Mouse (Mus musculus): ENCODE data around the gene Rilpl1. TPM values are rescaled to one million over a fixed set of nuclear protein-coding genes. Genes with fewer than 3 reads are reported as not detected.

Gene Rilpl1
- total RNA-seq, 1 experiment = 10.1 TPM

GRCm38 (mm10) chr5:124482966-124483654, 48.1 kb downstream of the Rilpl1 start, which contains the start of gene Snrnp35:
Gene Snrnp35, plus strand, starts transcription at chr5:124483134.
- Histone ChIP-seq H3K36me3 (ENCODE audit: control insufficient read depth, insufficient read depth, low read length, poor library complexity, severe bottlenecking) (no peaks in the 10 kb centered on the region), H3K9ac (ENCODE audit: insufficient read depth, low read depth, low read length, poor library complexity, severe bottlenecking) (peak within 1 kb of the TSS; percentile 95), H3K27ac (ENCODE audit: insufficient read depth, low read depth, low read length, poor library complexity, severe bottlenecking) (peak within 1 kb of the TSS; percentile 96), H3K4me1 (ENCODE audit: control insufficient read depth in 2 of 2, insufficient read depth in 2 of 2, low read length in 2 of 2, poor library complexity in 1 of 2) (0 out of 4 replicates have a peak, but pooled peaks cover 0 to 3% of the 10 kb centered on the region in 2 experiments), H3K9me3 (ENCODE audit: control insufficient read depth, insufficient read depth, low read depth, low read length) (no peaks in the 10 kb centered on the region), H3K4me3 (ENCODE audit: insufficient read depth in 1 of 2, low read depth in 1 of 2, low read length in 2 of 2, poor library complexity in 1 of 2, severe bottlenecking in 1 of 2) (peak within 1 kb of the TSS; percentile 83 to 88)
- peak; percentile 65; the same call in 1 of the 2 replicates for TF ChIP-seq CHD2 (IDR thresholded peaks at IDR 0.05; ENCODE audit: low read depth, low read length)
- TF ChIP-seq ZNF384 (IDR thresholded peaks at IDR 0.05; ENCODE audit: low read depth, low read length) = no peak
- peak; percentile 79; the same call in 1 of the 2 replicates for TF ChIP-seq HCFC1 (IDR thresholded peaks at IDR 0.05; ENCODE audit: borderline replicate concordance, insufficient read depth, low read length)
- peak; percentile 100 for TF ChIP-seq ZC3H11A (IDR thresholded peaks at IDR 0.05; ENCODE audit: borderline replicate concordance, low read depth, low read length)
- peak; percentile 28; the same call in 1 of the 2 replicates for TF ChIP-seq MAFK (IDR thresholded peaks at IDR 0.05; ENCODE audit: insufficient read depth, low read depth, low read length)
- DNase-seq (ENCODE audit: low read depth, low spot score) = peak; percentile 72
- in situ Hi-C loops (cut with MboI; ENCODE audit: low sequenced_read_pairs in 2 of 2, unreplicated experiment in 2 of 2) = no loop called here

GRCm38 (mm10) chr5:124482436-124482965, 48.7 kb downstream of the Rilpl1 start:
- H3K36me3 ChIP-seq (ENCODE audit: control insufficient read depth, insufficient read depth, low read length, poor library complexity, severe bottlenecking) = no peaks in the 10 kb centered on the region
- 0 out of 4 replicates have a peak, but pooled peaks cover 0 to 3% of the 10 kb centered on the region in 2 experiments for H3K4me1 ChIP-seq (ENCODE audit: control insufficient read depth in 2 of 2, insufficient read depth in 2 of 2, low read length in 2 of 2, poor library complexity in 1 of 2)
- H3K9ac ChIP-seq (ENCODE audit: insufficient read depth, low read depth, low read length, poor library complexity, severe bottlenecking) = peak overlapping the region; percentile 90
- no peak for TF ChIP-seq ZNF384 (IDR thresholded peaks at IDR 0.05; ENCODE audit: low read depth, low read length)
- TF ChIP-seq HCFC1 (IDR thresholded peaks at IDR 0.05; ENCODE audit: borderline replicate concordance, insufficient read depth, low read length) = no peak
- no peak for TF ChIP-seq ZC3H11A (IDR thresholded peaks at IDR 0.05; ENCODE audit: borderline replicate concordance, low read depth, low read length)
- no peak for TF ChIP-seq CHD2 (IDR thresholded peaks at IDR 0.05; ENCODE audit: low read depth, low read length)
- TF ChIP-seq MAFK (IDR thresholded peaks at IDR 0.05; ENCODE audit: insufficient read depth, low read depth, low read length) = no peak
- H3K9me3 ChIP-seq (ENCODE audit: control insufficient read depth, insufficient read depth, low read depth, low read length) = no peaks in the 10 kb centered on the region
- in situ Hi-C loops (cut with MboI; ENCODE audit: low sequenced_read_pairs in 2 of 2, unreplicated experiment in 2 of 2) = no loop called here
- peak overlapping the region; percentile 96 for H3K27ac ChIP-seq (ENCODE audit: insufficient read depth, low read depth, low read length, poor library complexity, severe bottlenecking)
- no peak for DNase-seq (ENCODE audit: low read depth, low spot score)
- peak overlapping the region; percentile 83 to 88 for H3K4me3 ChIP-seq (ENCODE audit: insufficient read depth in 1 of 2, low read depth in 1 of 2, low read length in 2 of 2, poor library complexity in 1 of 2, severe bottlenecking in 1 of 2)

GRCm38 (mm10) chr5:124481714-124482113, 49.5 kb downstream of the Rilpl1 start:
- in situ Hi-C loops (cut with MboI; ENCODE audit: low sequenced_read_pairs in 2 of 2, unreplicated experiment in 2 of 2) = no loop called here
- Histone ChIP-seq H3K9me3 (ENCODE audit: control insufficient read depth, insufficient read depth, low read depth, low read length) (no peaks in the 10 kb centered on the region), H3K4me3 (ENCODE audit: insufficient read depth in 1 of 2, low read depth in 1 of 2, low read length in 2 of 2, poor library complexity in 1 of 2, severe bottlenecking in 1 of 2) (no peak overlapping the region), H3K4me1 (ENCODE audit: control insufficient read depth in 2 of 2, insufficient read depth in 2 of 2, low read length in 2 of 2, poor library complexity in 1 of 2) (0 out of 4 replicates have a peak, but pooled peaks cover 0 to 3% of the 10 kb centered on the region in 2 experiments), H3K36me3 (ENCODE audit: control insufficient read depth, insufficient read depth, low read length, poor library complexity, severe bottlenecking) (no peaks in the 10 kb centered on the region), H3K9ac (ENCODE audit: insufficient read depth, low read depth, low read length, poor library complexity, severe bottlenecking) (no peak overlapping the region), H3K27ac (ENCODE audit: insufficient read depth, low read depth, low read length, poor library complexity, severe bottlenecking) (no peak overlapping the region)
- no peak for DNase-seq (ENCODE audit: low read depth, low spot score)
- TF ChIP-seq ZC3H11A (IDR thresholded peaks at IDR 0.05; ENCODE audit: borderline replicate concordance, low read depth, low read length) (no peak), ZNF384 (IDR thresholded peaks at IDR 0.05; ENCODE audit: low read depth, low read length) (no peak), MAFK (IDR thresholded peaks at IDR 0.05; ENCODE audit: insufficient read depth, low read depth, low read length) (no peak), HCFC1 (IDR thresholded peaks at IDR 0.05; ENCODE audit: borderline replicate concordance, insufficient read depth, low read length) (no peak), CHD2 (IDR thresholded peaks at IDR 0.05; ENCODE audit: low read depth, low read length) (no peak)

- no peak overlapping the region for H3K9ac ChIP-seq (ENCODE audit: insufficient read depth, low read depth, low read length, poor library complexity, severe bottlenecking)
- H3K4me1 ChIP-seq (ENCODE audit: control insufficient read depth in 2 of 2, insufficient read depth in 2 of 2, low read length in 2 of 2, poor library complexity in 1 of 2) = 0 out of 4 replicates have a peak, but pooled peaks cover 0 to 3% of the 10 kb centered on the region in 2 experiments
- DNase-seq (ENCODE audit: low read depth, low spot score) = no peak
- no peaks in the 10 kb centered on the region for H3K36me3 ChIP-seq (ENCODE audit: control insufficient read depth, insufficient read depth, low read length, poor library complexity, severe bottlenecking)
- TF ChIP-seq MAFK (IDR thresholded peaks at IDR 0.05; ENCODE audit: insufficient read depth, low read depth, low read length) (no peak), HCFC1 (IDR thresholded peaks at IDR 0.05; ENCODE audit: borderline replicate concordance, insufficient read depth, low read length) (no peak), CHD2 (IDR thresholded peaks at IDR 0.05; ENCODE audit: low read depth, low read length) (no peak), ZC3H11A (IDR thresholded peaks at IDR 0.05; ENCODE audit: borderline replicate concordance, low read depth, low read length) (no peak), ZNF384 (IDR thresholded peaks at IDR 0.05; ENCODE audit: low read depth, low read length) (no peak)
- H3K27ac ChIP-seq (ENCODE audit: insufficient read depth, low read depth, low read length, poor library complexity, severe bottlenecking) = no peak overlapping the region
- in situ Hi-C loops (cut with MboI; ENCODE audit: low sequenced_read_pairs in 2 of 2, unreplicated experiment in 2 of 2) = no loop called here
- no peaks in the 10 kb centered on the region for H3K9me3 ChIP-seq (ENCODE audit: control insufficient read depth, insufficient read depth, low read depth, low read length)
- no peak overlapping the region for H3K4me3 ChIP-seq (ENCODE audit: insufficient read depth in 1 of 2, low read depth in 1 of 2, low read length in 2 of 2, poor library complexity in 1 of 2, severe bottlenecking in 1 of 2)
Observed at GRCm38 (mm10) chr5:124480119-124480518, 51.1 kb downstream of the Rilpl1 start.
